Mouse (Mus musculus) kidney, embryonic 15.5 days (tissue): Measurements from ENCODE around the gene Ifitm10. TPM values are rescaled to one million over a fixed set of nuclear protein-coding genes. Genes with fewer than 3 reads are reported as not detected.
"Not testable (repeated sequence)": the region's sequence is repeated elsewhere in the genome, so short reads cannot be mapped to it uniquely, and the experiment has no call there.

Experiments used
- ATAC-seq: fragments of 200-750 bp; cut with Nextera tagmentation; replicated peaks from 2 replicates; pipeline ENCODE4 v1.8.0; 2017; ENCODE audit warnings: moderate TSS enrichment; ENCODE audit not compliant: low FRiP score
- H3K27ac ChIP-seq: fragments of 300-500 bp; sonication (generic); 2 replicates; pipeline ENCODE4 v1.5.1; 2015; ENCODE audit warnings: mild to moderate bottlenecking, inconsistent platforms
- H3K27me3 ChIP-seq: fragments of 300-500 bp; sonication (generic); 2 replicates; pipeline ENCODE4 v1.6.1; 2015; ENCODE audit warnings: inconsistent platforms
- H3K36me3 ChIP-seq: fragments of 300-500 bp; sonication (generic); 2 replicates; pipeline ENCODE4 v1.6.1; 2015; ENCODE audit warnings: inconsistent platforms
- H3K4me1 ChIP-seq: fragments of 300-500 bp; sonication (generic); 2 replicates; pipeline ENCODE4 v1.6.1; 2015; ENCODE audit warnings: inconsistent platforms
- H3K4me2 ChIP-seq: fragments of 300-500 bp; sonication (generic); 2 replicates; pipeline ENCODE4 v1.6.1; 2015; ENCODE audit warnings: moderate library complexity, mild to moderate bottlenecking, inconsistent platforms
- H3K4me3 ChIP-seq: fragments of 300-500 bp; sonication (generic); replicated peaks from 2 replicates; pipeline ENCODE4 v1.5.1; 2015; ENCODE audit warnings: mild to moderate bottlenecking, inconsistent platforms
- H3K9ac ChIP-seq: fragments of 300-500 bp; sonication (generic); 2 replicates; pipeline ENCODE4 v1.6.1; 2015; ENCODE audit warnings: mild to moderate bottlenecking, inconsistent platforms
- H3K9me3 ChIP-seq: fragments of 300-500 bp; sonication (generic); replicated peaks from 2 replicates; pipeline ENCODE4 v1.6.1; 2016; ENCODE audit warnings: inconsistent platforms
- WGBS: fragments of 180-500 bp; shearing (Covaris S2); methylation state at CpG from one replicate; pipeline ENCODE4 v1.1.7; 2015; ENCODE audit warnings: mixed read lengths; 5-methylcytosine and 5-hydroxymethylcytosine counted together
- polyA plus RNA-seq: library from polyadenylated mRNA; unstranded; fragments of >200 nt; fragmentation: Nextera tagmentation; extraction: Ambion mirVana; gene quantifications from 2 replicates; pipeline ENCODE4 v1.2.1, GENCODE M21; 2015

Gene Ifitm10
- polyA plus RNA-seq, 1 experiment from 2014 or later, result 2.3 TPM

DNA sequence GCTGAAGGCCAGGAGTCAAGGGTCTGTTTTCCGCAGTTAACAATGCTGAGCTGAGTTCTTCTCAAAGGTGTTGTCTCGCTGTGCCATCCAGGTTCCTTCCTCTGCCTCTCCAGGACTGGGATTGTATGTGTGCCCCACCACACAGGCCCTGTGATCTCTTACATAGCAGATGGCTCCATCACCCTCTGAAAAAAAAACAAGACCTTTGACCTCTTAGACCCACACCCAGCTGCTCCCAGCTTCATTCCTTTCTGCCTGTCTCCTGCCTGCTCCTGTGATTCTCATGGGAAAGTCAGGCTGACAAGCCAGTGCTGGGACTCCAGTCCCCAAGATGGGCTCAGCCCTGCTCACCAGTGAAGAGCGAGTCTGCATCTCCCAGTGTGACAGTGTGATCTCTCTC lies 45.0 kb downstream of the Ifitm10 start:
- Histone ChIP-seq H3K27ac (no peak overlapping the region), H3K9ac (no peak overlapping the region), H3K9me3 (no peaks in the 10 kb centered on the region), H3K36me3 (no peaks in the 10 kb centered on the region), H3K4me2 (no peak overlapping the region), H3K27me3 (no peaks in the 10 kb centered on the region), H3K4me3 (no peak overlapping the region), H3K4me1 (peaks cover 33% of the 10 kb centered on the region)
- WGBS, result 48% methylated on average over 3 of the region's 3 CpGs
- no peak for ATAC-seq

DNA sequence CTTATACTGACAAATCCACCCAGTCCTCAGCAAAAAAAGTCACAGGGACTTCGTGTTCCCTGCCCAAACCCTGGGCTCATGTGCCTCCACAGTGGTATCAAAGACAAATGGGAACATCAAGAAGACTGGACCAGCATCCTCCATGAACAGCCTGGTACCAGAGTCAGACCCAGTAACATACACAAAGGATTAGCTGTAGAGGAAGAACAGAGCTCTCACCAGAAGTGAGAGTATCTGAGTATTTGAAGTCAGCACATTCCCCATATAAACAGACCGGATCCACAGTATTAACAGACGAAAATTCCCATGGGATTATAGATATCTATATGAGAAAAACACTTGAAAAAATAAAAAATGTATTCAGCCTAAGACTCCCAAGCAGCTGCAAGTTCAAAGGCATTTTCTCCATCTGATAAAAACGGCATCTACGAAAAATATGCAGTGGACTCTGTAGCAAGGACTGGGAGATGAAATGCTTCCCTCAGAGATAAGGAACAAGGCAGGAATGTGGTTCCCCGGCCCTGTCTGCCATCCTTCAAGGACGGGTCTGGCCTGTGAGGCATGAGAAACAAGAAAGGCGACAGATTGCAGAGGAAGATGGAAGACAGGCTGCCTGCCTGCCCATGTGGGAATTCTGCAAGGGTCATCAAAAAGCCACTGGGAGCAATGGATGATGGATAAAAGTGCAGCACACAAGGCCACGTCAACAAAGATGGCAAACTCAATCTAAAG lies 46.7 kb downstream of the Ifitm10 start:
- no peaks in the 10 kb centered on the region for H3K27me3 ChIP-seq
- no peaks in the 10 kb centered on the region for H3K9me3 ChIP-seq
- peak overlapping the region; percentile 68 for H3K27ac ChIP-seq
- 47% methylated on average over 9 of the region's 9 CpGs for WGBS
- H3K9ac ChIP-seq, result no peak overlapping the region
- ATAC-seq, result no peak
- H3K4me1 ChIP-seq, result peaks cover 33% of the 10 kb centered on the region
- no peak overlapping the region for H3K4me3 ChIP-seq
- H3K36me3 ChIP-seq, result no peaks in the 10 kb centered on the region
- no peak overlapping the region for H3K4me2 ChIP-seq

DNA sequence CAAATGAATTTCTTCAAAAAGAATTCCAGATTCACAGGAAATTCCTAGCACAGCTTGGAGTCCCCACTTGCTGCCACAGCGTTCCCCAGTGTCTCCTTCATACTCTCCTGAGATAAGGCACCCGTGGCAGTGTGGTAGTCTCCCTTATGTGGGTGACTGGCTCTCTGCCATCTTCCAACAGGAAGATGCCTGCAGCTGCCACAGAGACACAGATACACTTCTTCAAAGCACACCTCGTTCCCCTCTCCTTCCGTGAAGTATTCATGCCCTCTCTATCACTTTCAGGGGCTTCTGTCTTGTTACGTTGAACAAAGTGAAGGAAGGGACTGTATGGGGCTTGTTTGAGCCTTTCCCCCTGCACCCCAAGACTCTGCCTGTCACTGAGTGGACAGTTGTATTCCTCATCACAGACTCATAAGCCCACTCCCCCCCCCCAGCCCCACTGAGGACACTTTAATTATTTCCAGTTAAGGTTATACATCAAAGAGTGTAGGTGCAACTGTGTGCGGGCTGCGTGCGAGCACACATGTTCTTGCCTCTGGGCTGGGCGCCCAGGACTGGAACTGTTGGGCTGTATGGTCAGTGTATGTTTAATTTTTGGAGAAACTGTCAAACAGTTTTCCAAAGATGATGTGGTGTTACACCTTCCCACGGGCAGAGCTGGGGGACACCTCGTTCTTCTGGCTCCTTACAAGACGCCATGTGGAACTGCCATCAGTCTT lies 50.0 kb downstream of the Ifitm10 start:
- Histone ChIP-seq H3K36me3 (no peaks in the 10 kb centered on the region), H3K4me1 (peaks cover 28% of the 10 kb centered on the region), H3K9ac (no peak overlapping the region), H3K4me3 (no peak overlapping the region), H3K9me3 (no peaks in the 10 kb centered on the region), H3K27me3 (no peaks in the 10 kb centered on the region), H3K4me2 (no peak overlapping the region), H3K27ac (no peak overlapping the region)
- WGBS, result 87% methylated on average over 12 of the region's 12 CpGs
- ATAC-seq, result no peak

DNA sequence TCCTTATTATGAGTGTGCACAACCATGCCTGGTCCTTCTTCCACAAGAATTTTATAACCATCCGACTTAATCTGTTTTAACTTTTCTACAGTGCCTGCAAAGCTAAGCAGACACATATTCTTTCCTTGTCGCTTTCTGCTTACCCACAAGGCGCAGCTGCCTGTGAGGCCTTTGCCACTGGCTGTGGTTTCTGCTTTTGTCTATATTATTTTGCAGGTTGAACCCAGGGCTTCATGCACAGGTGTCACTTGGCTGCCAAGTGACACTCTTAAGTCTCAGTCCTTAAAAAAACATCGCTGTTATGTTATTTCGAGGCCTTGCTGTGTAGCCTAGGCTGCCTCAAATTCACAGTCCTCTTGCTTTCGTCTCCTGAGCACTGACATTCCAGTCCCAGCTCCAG lies 50.9 kb downstream of the Ifitm10 start:
- 92% methylated on average over 6 of the region's 6 CpGs for WGBS
- H3K27ac ChIP-seq, result no peak overlapping the region
- no peaks in the 10 kb centered on the region for H3K9me3 ChIP-seq
- H3K4me2 ChIP-seq, result no peak overlapping the region
- no peak for ATAC-seq
- no peaks in the 10 kb centered on the region for H3K36me3 ChIP-seq
- no peak overlapping the region for H3K4me3 ChIP-seq
- H3K4me1 ChIP-seq, result peaks cover 24% of the 10 kb centered on the region
- H3K27me3 ChIP-seq, result no peaks in the 10 kb centered on the region
- H3K9ac ChIP-seq, result no peak overlapping the region

DNA sequence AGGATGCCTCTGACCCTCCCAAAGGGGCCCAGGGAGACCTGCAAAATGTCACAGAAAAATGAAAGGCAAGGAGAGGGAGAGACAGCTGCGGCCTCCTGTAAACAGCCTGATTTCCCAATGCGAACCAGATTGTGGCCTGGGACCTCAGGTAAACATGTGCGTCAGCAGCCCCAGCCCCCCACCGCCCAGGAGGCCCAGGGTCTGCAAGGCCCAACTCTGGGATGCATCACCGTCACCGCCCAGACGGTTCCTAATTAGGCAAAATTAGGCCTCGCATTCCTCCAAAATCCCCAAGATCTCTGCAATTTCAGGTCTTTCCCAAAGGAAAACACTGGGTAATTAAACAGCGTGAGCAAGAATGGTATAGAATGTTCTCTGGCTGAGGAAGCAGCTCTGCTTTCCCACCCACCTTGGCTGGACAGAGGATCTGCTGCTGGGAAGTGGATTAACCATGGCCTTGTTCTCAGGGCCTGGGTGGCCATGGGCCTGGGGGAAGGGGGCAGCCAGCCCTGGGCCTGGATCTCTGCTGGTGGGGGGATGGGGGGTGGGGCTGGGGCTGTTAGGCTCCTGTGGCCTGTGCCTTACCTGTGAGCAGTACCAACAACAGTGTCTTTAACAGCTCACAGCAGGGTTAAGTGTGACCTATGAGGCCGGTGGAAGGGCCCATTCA lies 51.8 kb downstream of the Ifitm10 start:
- H3K4me1 ChIP-seq, result peaks cover 21% of the 10 kb centered on the region
- 71% methylated on average over 7 of the region's 10 CpGs for WGBS
- peak overlapping the region; percentile 59; the same call in 1 of the 2 replicates for H3K27ac ChIP-seq
- not testable (repeated sequence) for H3K4me2 ChIP-seq, H3K27me3 ChIP-seq, ATAC-seq, H3K9me3 ChIP-seq, H3K4me3 ChIP-seq, H3K9ac ChIP-seq, H3K36me3 ChIP-seq

DNA sequence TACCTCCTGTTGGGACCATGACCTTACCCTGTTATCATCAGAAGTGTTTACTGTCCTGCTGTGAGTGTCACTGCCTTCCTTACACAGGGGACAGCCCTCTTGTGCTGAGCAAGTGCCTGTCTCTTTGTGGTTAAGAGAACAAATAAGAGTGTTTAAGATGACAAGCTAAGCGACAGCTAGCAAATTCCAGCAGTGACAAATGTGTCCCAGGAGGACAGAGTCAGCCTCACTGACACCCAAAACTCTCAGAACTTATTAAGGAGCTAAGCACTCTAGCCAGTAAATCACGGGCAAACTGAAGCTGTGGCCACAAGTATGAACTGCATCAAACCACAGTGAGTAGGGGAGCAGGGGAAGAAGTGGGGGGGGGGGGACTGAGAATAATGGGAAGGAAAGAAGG lies 52.6 kb downstream of the Ifitm10 start:
- Histone ChIP-seq H3K9me3 (no peaks in the 10 kb centered on the region), H3K9ac (no peak overlapping the region), H3K4me2 (no peak overlapping the region), H3K36me3 (no peaks in the 10 kb centered on the region), H3K27me3 (no peaks in the 10 kb centered on the region), H3K4me1 (peaks cover 20% of the 10 kb centered on the region), H3K4me3 (no peak overlapping the region), H3K27ac (peak overlapping the region; percentile 41; the same call in 1 of the 2 replicates)
- WGBS, result 32% methylated on average over 2 of the region's 2 CpGs
- 0 out of 2 replicates have a peak, but pooled peaks have one; percentile 30 for ATAC-seq

DNA sequence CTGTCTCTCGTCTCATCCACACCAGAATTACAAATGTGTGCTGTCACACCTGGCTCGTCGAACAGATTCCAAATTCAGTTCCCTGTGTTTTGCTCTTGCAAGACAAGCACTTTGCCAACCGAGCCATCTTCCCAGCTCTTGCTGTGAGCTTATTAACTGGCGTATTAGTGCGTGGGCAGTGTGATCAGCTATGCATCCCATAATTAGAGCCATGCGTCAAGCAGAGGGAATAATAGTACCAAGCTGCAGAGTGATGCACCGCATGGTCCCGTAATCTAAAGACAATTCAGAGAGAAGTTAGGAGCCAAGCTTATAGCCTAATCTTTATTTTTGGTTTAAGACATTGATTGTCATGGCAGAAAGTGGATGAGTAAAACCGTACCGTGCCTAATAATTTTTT lies 54.4 kb downstream of the Ifitm10 start:
- Histone ChIP-seq H3K4me2 (no peak overlapping the region), H3K27ac (no peak overlapping the region), H3K4me1 (peaks cover 20% of the 10 kb centered on the region), H3K27me3 (no peaks in the 10 kb centered on the region), H3K4me3 (no peak overlapping the region), H3K36me3 (no peaks in the 10 kb centered on the region), H3K9ac (no peak overlapping the region), H3K9me3 (no peaks in the 10 kb centered on the region)
- WGBS, result 88% methylated on average over 11 of the region's 11 CpGs
- no peak for ATAC-seq

DNA sequence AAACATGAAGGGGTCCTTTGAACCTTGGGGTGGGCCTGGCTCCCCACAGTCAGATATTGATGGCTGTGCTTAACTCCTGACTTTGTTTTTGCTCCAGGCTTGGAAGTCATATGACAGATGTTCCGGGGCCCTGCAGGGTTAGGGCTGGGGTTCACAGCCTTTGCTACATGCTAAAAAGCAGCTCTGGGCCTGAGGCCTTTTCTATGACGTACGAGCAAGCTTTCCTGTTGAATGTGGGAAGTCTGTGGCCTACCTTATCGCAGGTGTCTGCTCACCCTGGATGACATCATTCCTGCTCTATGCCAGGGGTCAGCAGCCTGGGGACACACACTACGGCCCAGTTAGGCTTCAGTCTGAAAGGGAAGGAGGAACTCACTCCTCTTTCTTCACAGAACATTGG lies 56.3 kb downstream of the Ifitm10 start:
- 62% methylated on average over 5 of the region's 5 CpGs for WGBS
- ATAC-seq, result no peak
- H3K27ac ChIP-seq, result no peak overlapping the region

DNA sequence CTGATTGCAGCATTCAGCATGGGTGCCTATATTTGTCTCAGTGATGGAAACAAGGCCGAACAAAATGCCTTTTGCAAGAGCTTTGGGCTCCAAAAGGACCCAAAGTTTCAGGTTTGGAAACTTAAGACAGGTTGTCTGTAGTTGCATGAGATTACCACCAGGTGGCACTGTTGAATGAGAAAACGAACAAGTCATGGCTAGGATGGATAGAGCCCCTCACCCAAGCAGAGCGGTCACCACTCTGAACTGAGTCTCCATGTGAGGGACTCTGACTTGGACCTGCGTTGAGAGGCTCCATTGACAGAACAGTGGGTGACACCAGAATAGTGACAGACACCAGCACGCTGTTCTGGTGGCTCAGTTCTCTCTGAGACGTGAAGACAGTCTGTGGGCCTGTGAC lies 57.0 kb downstream of the Ifitm10 start:
- peak; percentile 47; the same call in 1 of the 2 replicates for ATAC-seq
- Histone ChIP-seq H3K9ac (no peak overlapping the region), H3K36me3 (no peaks in the 10 kb centered on the region), H3K4me1 (peaks cover 20% of the 10 kb centered on the region), H3K9me3 (no peaks in the 10 kb centered on the region), H3K4me3 (no peak overlapping the region), H3K27me3 (no peaks in the 10 kb centered on the region), H3K27ac (no peak overlapping the region), H3K4me2 (no peak overlapping the region)
- 43% methylated on average over 6 of the region's 6 CpGs for WGBS

More for the DNA sequence above, 56.3 kb downstream of the Ifitm10 start:
- H3K9ac ChIP-seq, result no peak overlapping the region
- no peak overlapping the region for H3K4me3 ChIP-seq
- no peaks in the 10 kb centered on the region for H3K27me3 ChIP-seq
- H3K36me3 ChIP-seq, result no peaks in the 10 kb centered on the region
- peaks cover 20% of the 10 kb centered on the region for H3K4me1 ChIP-seq
- H3K4me2 ChIP-seq, result no peak overlapping the region
- H3K9me3 ChIP-seq, result no peaks in the 10 kb centered on the region

DNA sequence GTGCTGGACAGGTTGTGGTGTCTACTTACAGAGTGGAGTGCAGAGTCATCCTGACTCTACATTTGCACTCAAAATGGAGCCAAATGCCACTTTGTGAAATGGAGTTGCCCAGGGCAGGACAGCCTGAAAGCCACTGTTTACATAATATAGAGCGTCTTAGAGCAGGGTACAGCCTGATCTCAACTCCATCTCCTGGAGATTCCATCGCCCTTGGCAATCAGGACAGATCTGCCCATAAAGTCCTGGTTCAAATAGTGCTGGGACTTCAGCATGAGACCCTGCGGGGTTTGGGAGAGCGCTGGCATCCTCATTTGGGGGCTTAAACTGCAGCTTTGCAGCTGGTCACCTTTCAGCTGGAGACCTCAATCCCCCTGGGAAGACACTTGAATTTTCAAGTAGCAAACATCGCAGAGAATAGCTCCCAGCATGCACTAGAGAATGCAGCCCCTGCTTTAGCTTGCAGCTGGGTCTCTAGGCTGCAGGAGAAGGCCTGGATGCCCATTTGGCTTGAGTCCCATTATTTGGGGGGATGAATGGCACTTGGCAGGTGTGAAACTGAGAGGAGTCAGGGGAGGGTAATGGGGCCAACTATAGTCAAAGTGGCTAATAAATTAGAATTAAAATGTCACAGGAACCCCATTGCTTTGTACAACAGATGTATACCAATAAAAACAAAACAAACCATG lies 58.8 kb downstream of the Ifitm10 start:
- 51% methylated on average over 5 of the region's 5 CpGs for WGBS
- ATAC-seq, result no peak
- no peak overlapping the region for H3K4me3 ChIP-seq
- no peaks in the 10 kb centered on the region for H3K36me3 ChIP-seq
- H3K9me3 ChIP-seq, result no peaks in the 10 kb centered on the region
- no peak overlapping the region for H3K27ac ChIP-seq
- no peaks in the 10 kb centered on the region for H3K27me3 ChIP-seq
- H3K4me1 ChIP-seq, result peaks cover 6% of the 10 kb centered on the region; the same call in 1 of the 2 replicates
- no peak overlapping the region for H3K9ac ChIP-seq
- H3K4me2 ChIP-seq, result no peak overlapping the region

DNA sequence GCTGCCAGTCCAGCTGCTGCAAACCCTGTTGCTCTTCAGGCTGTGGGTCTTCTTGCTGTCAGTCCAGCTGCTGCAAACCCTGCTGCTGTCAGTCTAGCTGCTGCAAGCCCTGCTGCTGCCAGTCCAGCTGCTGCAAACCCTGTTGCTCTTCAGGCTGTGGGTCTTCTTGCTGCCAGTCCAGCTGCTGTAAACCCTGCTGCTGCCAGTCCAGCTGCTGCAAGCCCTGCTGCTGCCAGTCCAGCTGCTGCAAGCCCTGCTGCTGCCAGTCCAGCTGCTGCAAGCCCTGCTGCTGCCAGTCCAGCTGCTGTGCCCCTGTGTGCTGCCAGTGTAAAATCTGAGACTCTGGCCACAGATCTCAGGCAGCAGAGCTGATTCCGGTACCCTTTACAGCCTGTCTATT lies 69.6 kb downstream of the Ifitm10 start:
- H3K9me3 ChIP-seq, H3K27ac ChIP-seq, H3K36me3 ChIP-seq, ATAC-seq, H3K9ac ChIP-seq, H3K4me1 ChIP-seq, H3K4me3 ChIP-seq, H3K4me2 ChIP-seq: not testable (repeated sequence)
- WGBS, result 80% methylated on average over 1 of the region's 1 CpGs
- H3K27me3 ChIP-seq, result peaks cover 11% of the 10 kb centered on the region

DNA sequence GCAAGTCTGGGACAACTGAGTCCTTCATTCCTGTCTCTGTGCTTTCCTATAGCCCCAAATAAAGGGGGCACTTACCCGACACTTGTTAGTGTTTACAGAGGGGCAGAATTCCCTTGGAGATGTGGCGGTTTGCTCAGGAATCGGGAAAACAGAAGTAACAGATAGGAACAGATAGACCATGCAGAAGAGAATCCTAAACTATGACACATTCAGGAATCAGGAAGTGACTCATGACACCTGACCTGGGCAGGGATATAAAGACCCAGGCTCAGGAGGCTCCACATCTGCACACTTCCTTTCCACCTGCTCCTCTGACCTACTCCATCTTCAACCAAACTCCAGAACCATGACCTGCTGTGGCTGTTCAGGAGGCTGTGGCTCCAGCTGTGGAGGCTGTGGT lies 70.3 kb downstream of the Ifitm10 start, which contains the start of gene Krtap5-4:
Gene Krtap5-4 (plus strand): TSS at position 301 of the 400 bp plus-strand sequence.
- Histone ChIP-seq H3K27me3 (peaks cover 11% of the 10 kb centered on the region), H3K4me2 (no peak within 1 kb of the TSS), H3K4me3 (no peak within 1 kb of the TSS), H3K4me1 (no peaks in the 10 kb centered on the region), H3K36me3 (no peaks in the 10 kb centered on the region), H3K27ac (no peak within 1 kb of the TSS), H3K9ac (no peak within 1 kb of the TSS), H3K9me3 (no peaks in the 10 kb centered on the region)
- ATAC-seq, result no peak
- 45% methylated on average over 3 of the region's 3 CpGs for WGBS
